Mouse (Mus musculus) intestine, postnatal 0 days (tissue): Measurements from ENCODE around the gene Ell2. TPM values are rescaled to one million over a fixed set of nuclear protein-coding genes. Genes with fewer than 3 reads are reported as not detected.
"Not testable (repeated sequence)": the region's sequence is repeated elsewhere in the genome, so short reads cannot be mapped to it uniquely, and the experiment has no call there.

Experiments
- ATAC-seq: fragments of 200-750 bp; cut with Nextera tagmentation; 2 replicates; pipeline ENCODE4 v1.8.0; 2017; ENCODE audit warnings: mild to moderate bottlenecking, moderate TSS enrichment, moderate library complexity
- H3K27ac ChIP-seq: fragments of 300-500 bp; sonication (generic); 2 replicates; pipeline ENCODE4 v1.5.1; 2014; ENCODE audit warnings: mild to moderate bottlenecking, low read depth, low read length, moderate library complexity
- H3K27me3 ChIP-seq: fragments of 300-500 bp; sonication (generic); replicated peaks from 2 replicates; pipeline ENCODE4 v1.6.1; 2014; ENCODE audit warnings: low read length, mixed read lengths; ENCODE audit not compliant: control insufficient read depth, insufficient read depth
- H3K36me3 ChIP-seq: fragments of 300-500 bp; sonication (generic); 2 replicates; pipeline ENCODE4 v1.6.1; 2014; ENCODE audit warnings: mild to moderate bottlenecking, moderate library complexity; ENCODE audit not compliant: control insufficient read depth, insufficient read depth
- H3K4me1 ChIP-seq: fragments of 300-500 bp; sonication (generic); replicated peaks from 2 replicates; pipeline ENCODE4 v1.6.1; 2014; ENCODE audit warnings: antibody characterized with exemption, low read length, mixed read lengths; ENCODE audit not compliant: control insufficient read depth, insufficient read depth
- H3K4me2 ChIP-seq: fragments of 300-500 bp; sonication (generic); replicated peaks from 2 replicates; pipeline ENCODE4 v1.6.1; 2014; ENCODE audit warnings: low read depth, mild to moderate bottlenecking, moderate library complexity
- H3K4me3 ChIP-seq: fragments of 300-500 bp; sonication (generic); 2 replicates; pipeline ENCODE4 v1.5.1; 2014; ENCODE audit warnings: low read depth, low read length
- H3K9ac ChIP-seq: fragments of 300-500 bp; sonication (generic); 2 replicates; pipeline ENCODE4 v1.6.1; 2014; ENCODE audit warnings: mild to moderate bottlenecking, low read depth, low read length
- H3K9me3 ChIP-seq: fragments of 300-500 bp; sonication (generic); 2 replicates; pipeline ENCODE4 v1.6.1; 2016; ENCODE audit warnings: mixed run types; ENCODE audit not compliant: control insufficient read depth
- CTCF ChIP-seq: sonication (generic); IDR thresholded peaks from 2 replicates; pipeline ENCODE4 v1.5.1; 2016; ENCODE audit warnings: low read depth, mild to moderate bottlenecking, control low read depth, antibody characterized with exemption, moderate library complexity
- WGBS: fragments of 180-500 bp; shearing (Covaris S2); extraction: QIAGEN DNeasy Blood & Tissue Kit; methylation state at CpG from one replicate; pipeline ENCODE4 v1.1.7; 2014; 5-methylcytosine and 5-hydroxymethylcytosine counted together
- polyA plus RNA-seq: library from polyadenylated mRNA; unstranded; fragments of >200 nt; fragmentation: Nextera tagmentation; extraction: Ambion mirVana; gene quantifications from 2 replicates; pipeline ENCODE4 v1.2.1, GENCODE M21; 2015

The Ell2 gene
- polyA plus RNA-seq, 1 experiment from 2014 or later, result 4.1 TPM

DNA sequence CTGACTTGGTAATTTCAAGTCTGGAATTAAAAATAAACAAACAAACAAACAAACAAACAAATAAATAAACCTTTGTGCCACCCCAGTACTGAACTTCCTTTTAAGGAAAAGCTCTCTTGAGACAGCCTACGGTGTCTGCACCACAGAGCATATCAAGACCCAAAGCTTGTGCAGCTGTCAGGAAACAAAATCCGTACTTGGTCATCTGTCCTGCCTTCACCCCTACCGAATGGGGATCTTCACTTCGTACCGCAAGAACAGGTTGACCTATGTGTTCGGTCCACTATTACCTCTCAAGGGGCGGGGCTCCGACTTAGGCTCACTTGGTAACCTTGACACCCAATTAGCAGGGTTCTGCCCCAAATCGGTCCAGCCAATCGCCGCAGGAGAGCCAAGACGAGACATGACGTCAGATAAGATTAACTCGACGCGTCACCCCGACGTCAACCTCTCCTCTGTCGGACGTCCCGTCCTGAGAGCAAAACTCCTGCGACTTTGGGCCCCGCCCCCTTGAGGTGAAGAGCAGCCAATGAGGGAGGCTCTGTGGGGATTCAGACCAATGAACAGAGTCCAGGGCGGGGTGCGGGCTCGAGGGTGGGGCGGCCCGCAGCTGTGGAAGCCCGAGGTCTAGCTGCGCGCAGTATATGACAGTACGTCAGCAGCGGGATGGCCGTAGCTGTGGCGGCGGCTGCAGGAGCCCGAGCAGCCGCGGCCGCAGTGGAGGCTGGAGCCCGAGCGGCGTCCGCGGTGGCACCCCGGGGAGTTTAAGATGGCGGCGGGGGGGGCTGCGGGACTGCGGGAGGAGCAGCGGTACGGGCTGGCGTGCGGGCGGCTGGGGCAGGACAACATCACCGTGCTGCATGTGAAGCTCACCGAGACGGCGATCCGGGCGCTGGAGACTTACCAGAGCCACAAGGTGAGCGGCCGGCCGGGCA, 592 bp downstream of the Ell2 start:
- peak; percentile 100 for ATAC-seq
- Histone ChIP-seq H3K9ac (peak overlapping the region; percentile 87), H3K4me2 (peak overlapping the region; percentile 87), H3K4me1 (0 out of 2 replicates have a peak, but pooled peaks cover 4% of the 10 kb centered on the region), H3K36me3 (no peaks in the 10 kb centered on the region), H3K9me3 (no peaks in the 10 kb centered on the region), H3K27ac (peak overlapping the region; percentile 81), H3K27me3 (no peaks in the 10 kb centered on the region), H3K4me3 (peak overlapping the region; percentile 89)
- WGBS, result 6% methylated on average over 56 of the region's 64 CpGs
- peak; percentile 29 for TF ChIP-seq CTCF

DNA sequence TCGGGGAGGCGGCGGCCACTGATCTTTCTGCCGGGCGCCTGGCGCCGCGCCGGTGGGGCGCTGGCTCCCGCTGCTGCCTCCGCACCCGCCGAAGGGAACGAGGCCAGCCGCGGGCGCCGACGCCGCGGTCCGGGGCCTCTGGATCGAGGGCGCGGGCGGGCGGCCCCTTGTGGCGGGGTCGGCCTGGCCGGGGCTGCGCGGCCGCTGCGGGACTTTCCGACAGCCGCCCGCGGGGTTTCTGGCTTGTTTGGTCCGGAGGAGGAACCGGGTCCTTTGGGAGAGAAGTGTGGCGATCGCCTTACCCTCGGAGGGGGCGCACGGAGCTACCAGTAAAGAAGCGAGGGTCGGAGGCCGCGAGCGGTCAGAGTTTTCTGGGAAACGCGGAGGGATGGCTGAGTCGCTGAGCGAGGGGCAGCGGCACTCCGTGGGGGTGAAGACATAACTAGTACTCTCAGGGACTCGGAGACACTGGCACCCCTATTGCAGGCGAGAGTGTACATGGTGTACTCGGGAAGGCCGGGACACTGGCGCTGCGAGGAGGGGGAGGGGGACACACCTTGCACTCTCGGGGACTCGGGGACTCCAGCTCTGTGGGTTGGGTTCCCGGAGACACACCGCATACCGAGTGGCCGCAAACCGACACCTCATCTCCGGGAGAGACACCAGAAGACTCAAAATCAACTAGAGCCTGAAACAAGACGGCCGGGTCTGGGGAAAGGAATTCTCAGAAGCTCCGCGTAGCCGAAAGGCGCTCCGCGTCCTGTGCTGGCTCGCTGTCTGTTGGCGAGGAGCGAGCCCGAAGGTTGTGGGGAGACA, 1.5 kb downstream of the Ell2 start:
- Histone ChIP-seq H3K9me3 (no peaks in the 10 kb centered on the region), H3K9ac (peak overlapping the region; percentile 87), H3K27me3 (no peaks in the 10 kb centered on the region), H3K4me1 (0 out of 2 replicates have a peak, but pooled peaks cover 4% of the 10 kb centered on the region), H3K27ac (peak overlapping the region; percentile 81), H3K4me3 (peak overlapping the region; percentile 89), H3K4me2 (peak overlapping the region; percentile 87), H3K36me3 (no peaks in the 10 kb centered on the region)
- peak; percentile 41; the same call in 1 of the 2 replicates for TF ChIP-seq CTCF
- peak; percentile 70 for ATAC-seq
- WGBS, result under 1% methylated on average over 79 of the region's 83 CpGs

DNA sequence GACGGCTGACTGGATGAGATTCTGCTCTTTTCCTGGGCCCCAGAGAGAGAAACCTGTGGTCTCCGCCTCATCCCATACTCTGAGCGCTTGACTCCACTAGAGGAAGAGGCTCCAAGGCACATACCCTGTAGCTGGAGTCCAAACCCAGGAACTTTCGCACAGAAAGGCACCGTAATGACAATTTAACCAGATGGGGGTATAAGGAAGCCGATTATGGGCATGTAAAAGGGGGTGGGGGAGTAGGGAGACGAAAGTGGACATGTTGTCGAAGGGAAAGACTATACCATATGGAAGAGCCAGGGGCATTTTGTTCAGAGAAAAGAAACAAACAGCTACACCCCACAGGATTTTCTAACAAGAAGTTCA, 2.1 kb downstream of the Ell2 start:
- Histone ChIP-seq H3K4me3 (peak overlapping the region; percentile 89), H3K9me3 (no peaks in the 10 kb centered on the region), H3K4me2 (peak overlapping the region; percentile 87), H3K4me1 (0 out of 2 replicates have a peak, but pooled peaks cover 4% of the 10 kb centered on the region), H3K27ac (peak overlapping the region; percentile 81), H3K9ac (peak overlapping the region; percentile 87), H3K27me3 (no peaks in the 10 kb centered on the region), H3K36me3 (no peaks in the 10 kb centered on the region)
- TF ChIP-seq CTCF, result no peak
- WGBS, result 16% methylated on average over 8 of the region's 8 CpGs
- ATAC-seq, result no peak

DNA sequence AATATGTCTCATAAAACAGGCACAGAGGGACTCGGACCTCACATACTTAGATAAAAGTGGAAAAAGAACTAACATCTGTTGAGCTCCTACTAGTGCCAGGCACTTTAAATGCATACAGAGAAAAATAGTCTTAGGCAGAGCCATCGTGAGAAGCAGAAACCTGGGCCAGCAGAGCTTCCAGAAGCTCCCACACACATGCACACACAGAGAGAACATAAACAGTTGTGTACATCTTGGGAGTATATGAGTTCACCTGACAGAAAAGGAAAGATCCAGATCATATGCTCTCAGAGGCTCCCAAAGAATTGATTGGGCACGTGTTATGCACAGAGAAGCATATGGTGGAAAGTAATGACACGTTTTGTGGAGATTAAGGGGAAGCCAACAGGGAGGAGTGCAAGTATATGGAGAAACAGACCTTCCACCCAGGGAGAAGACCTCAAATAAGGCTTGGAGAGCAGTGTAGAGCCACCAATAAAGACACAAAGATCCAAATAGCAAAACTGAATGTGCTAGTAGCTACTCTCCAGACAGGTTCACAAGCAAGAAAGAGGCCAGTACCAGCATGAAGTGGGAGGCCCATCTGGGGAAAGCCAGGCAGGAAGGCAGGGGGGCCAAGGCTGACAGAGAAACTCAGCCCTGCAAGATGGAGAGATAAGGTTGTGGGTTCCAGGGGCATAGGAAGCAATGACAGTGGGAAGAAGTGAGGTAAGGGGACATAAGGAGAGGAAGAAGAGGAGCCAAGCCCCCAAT, 2.6 kb downstream of the Ell2 start:
- peak overlapping the region; percentile 87; the same call in 1 of the 2 replicates for H3K9ac ChIP-seq
- ATAC-seq, result no peak
- no peak for TF ChIP-seq CTCF

DNA sequence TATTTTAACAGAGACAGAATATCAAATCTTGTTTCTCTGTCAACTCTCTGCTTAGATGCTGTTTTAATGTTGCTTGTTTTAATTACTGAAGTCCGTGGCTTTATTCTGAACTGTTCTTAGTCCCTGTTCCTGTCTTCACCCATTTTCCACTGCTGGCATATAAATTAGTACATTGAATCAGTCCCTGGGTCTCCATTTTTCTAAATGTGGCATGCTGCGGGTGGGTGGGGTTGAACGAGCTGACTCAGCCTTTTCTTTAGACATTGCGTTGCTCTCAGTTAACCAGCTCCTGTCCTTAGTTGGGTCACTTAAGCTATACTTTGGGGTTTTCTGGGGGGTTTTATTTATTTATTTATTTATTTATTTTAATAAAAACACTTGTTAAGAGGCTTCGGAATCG, 3.6 kb downstream of the Ell2 start:
- WGBS, result 86% methylated on average over 6 of the region's 6 CpGs
- Histone ChIP-seq H3K4me2 (no peak overlapping the region), H3K4me3 (no peak overlapping the region), H3K9ac (no peak overlapping the region), H3K9me3 (no peaks in the 10 kb centered on the region), H3K4me1 (0 out of 2 replicates have a peak, but pooled peaks cover 4% of the 10 kb centered on the region), H3K36me3 (no peaks in the 10 kb centered on the region), H3K27ac (no peak overlapping the region), H3K27me3 (no peaks in the 10 kb centered on the region)
- no peak for TF ChIP-seq CTCF
- no peak for ATAC-seq

More for the DNA sequence above, 2.6 kb downstream of the Ell2 start:
- Histone ChIP-seq H3K27ac (no peak overlapping the region), H3K4me3 (peak overlapping the region; percentile 89), H3K4me2 (peak overlapping the region; percentile 87), H3K9me3 (no peaks in the 10 kb centered on the region), H3K27me3 (no peaks in the 10 kb centered on the region), H3K4me1 (0 out of 2 replicates have a peak, but pooled peaks cover 4% of the 10 kb centered on the region), H3K36me3 (no peaks in the 10 kb centered on the region)
- 41% methylated on average over 4 of the region's 4 CpGs for WGBS

DNA sequence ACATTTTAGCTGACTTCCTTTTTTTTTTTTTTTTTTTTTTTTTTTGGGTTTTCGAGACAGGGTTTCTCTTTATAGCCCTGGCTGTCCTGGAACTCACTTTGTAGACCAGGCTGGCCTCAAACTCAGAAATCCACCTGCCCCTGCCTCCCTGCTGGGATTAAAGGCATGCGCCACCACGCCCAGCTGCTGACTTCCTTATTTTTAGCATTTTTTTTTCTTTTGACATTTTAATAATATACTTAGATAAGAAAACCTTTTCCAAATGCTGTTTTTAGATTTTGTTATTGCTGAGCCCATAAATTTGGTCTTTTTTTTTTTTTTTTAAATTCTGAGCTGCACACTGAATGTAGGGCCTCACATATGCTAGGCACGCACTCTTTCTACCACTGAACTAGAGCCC, 5.0 kb downstream of the Ell2 start:
- H3K36me3 ChIP-seq, ATAC-seq, H3K9ac ChIP-seq, H3K9me3 ChIP-seq, H3K4me3 ChIP-seq, H3K4me2 ChIP-seq, H3K27me3 ChIP-seq, H3K4me1 ChIP-seq, H3K27ac ChIP-seq: not testable (repeated sequence)
- WGBS, result 92% methylated on average over 3 of the region's 4 CpGs

DNA sequence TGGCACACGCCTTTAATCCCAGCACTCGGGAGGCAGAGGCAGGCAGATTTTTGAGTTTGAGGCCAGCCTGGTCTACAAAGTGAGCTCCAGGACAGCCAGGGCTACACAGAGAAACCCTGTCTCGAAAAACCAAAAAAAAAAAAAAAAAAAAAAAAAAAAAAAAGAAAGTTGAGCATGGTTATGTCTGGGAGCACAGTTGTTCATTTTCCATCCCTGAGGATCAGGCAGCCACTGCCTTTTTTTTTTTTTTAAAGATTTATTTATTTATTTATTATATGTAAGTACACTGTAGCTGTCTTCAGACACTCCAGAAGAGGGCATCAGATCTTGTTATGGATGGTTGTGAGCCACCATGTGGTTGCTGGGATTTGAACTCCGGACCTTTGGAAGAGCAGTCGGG, 6.0 kb downstream of the Ell2 start:
- not testable (repeated sequence) for ATAC-seq, H3K9ac ChIP-seq

More for the DNA sequence above, 6.0 kb downstream of the Ell2 start:
- H3K27ac ChIP-seq, H3K9me3 ChIP-seq, H3K36me3 ChIP-seq, H3K4me2 ChIP-seq, H3K4me1 ChIP-seq, H3K4me3 ChIP-seq, H3K27me3 ChIP-seq: not testable (repeated sequence)
- WGBS, result 85% methylated on average over 4 of the region's 5 CpGs
